ENCODE assay signal across 1 mouse cellular context in genomic region chr8:105265128-105265527, GRCm38 (mm10).
TF ChIP-seq lines count a peak whose summit lies in the region.

No protein-coding gene starts in this region.

TF ChIP-seq in MEL, 35 proteins besides CTCF, POLR2A, EP300 and RAD21 (continued from another document):
- TF ChIP-seq BHLHE40 (IDR thresholded peaks at IDR 0.05; ENCODE audit: borderline replicate concordance, low read depth, low read length) (no peak), MYC (IDR thresholded peaks at IDR 0.05; ENCODE audit: low read depth, low read length) (peak; percentile 53; the same call in 1 of the 2 replicates), USF1 (IDR thresholded peaks at IDR 0.05; ENCODE audit: low read depth, low read length) (no peak), TBP (IDR thresholded peaks at IDR 0.05; ENCODE audit: low read depth, low read length) (no peak), USF2 (IDR thresholded peaks at IDR 0.05; ENCODE audit: borderline replicate concordance in 1 of 2, insufficient read depth in 1 of 2, low read depth in 1 of 2, low read length in 2 of 2) (no peak), MXI1 (IDR thresholded peaks at IDR 0.05; ENCODE audit: low read depth, low read length) (peak; percentile 88), GABPA (IDR thresholded peaks at IDR 0.05; ENCODE audit: low read depth, low read length) (no peak), CHD2 (IDR thresholded peaks at IDR 0.05; ENCODE audit: low read length) (no peak), RCOR1 (IDR thresholded peaks at IDR 0.05; ENCODE audit: low read depth, low read length) (no peak), HCFC1 (IDR thresholded peaks at IDR 0.05; ENCODE audit: low read depth, low read length) (0 out of 2 replicates have a peak, but pooled peaks have one; percentile 57), MEF2A (IDR thresholded peaks at IDR 0.05; ENCODE audit: extremely low read depth, insufficient replicate concordance, low read depth, low read length, poor library complexity, severe bottlenecking) (no peak), ELF1 (IDR thresholded peaks at IDR 0.05; ENCODE audit: low read depth, low read length) (peak; percentile 83), NELFE (IDR thresholded peaks at IDR 0.05; ENCODE audit: low read depth, low read length) (peak; percentile 55), ZKSCAN1 (IDR thresholded peaks at IDR 0.05; ENCODE audit: low read depth, low read length) (no peak), ZNF384 (IDR thresholded peaks at IDR 0.05; ENCODE audit: low read depth, low read length) (no peak), SIN3A (IDR thresholded peaks at IDR 0.05; ENCODE audit: low read length) (peak; percentile 79)
